Mouse (Mus musculus): Measurements from ENCODE around the gene Wdhd1.

Wdhd1 gene

DNA sequence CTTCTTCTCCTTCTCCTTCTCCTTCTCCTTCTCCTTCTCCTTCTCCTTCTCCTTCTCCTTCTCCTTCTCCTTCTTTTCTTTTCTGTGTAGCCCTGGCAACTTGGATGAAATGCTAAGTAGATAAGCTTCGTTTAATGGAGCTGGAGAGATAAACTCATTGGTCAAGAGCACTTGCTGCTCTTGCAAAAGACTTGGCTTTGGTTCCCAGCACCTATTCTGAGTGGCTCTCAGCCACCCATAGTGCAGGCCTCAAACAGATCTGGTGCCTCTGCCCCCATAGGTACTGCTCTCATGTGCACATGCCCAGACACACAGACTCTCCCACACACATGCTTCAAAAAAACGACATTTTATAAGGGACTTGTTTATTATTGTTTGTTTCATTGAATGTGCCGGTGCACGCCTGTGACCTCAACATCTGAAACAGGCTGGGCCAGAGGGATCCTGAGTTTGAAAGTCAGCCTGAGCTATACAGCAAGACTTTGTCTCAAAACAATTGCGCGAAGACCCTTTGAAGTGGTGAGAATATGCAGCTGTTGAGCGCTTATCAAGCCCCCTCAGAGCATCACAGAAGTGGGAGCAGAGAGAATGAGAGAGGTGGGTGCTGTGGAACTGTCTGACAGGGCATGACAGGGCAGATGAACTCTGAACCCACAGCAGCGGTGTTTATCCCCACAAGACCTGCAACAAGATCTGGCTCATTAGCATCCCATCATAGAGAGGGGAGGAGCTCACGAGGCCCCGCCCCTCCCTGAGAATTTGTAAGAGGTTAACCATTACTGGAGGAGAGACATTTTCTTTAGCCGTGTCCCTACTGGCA lies 53.8 kb downstream of the Wdhd1 start:
- DNase-seq (ENCODE audit: low read depth, low spot score), result peak; percentile 15

DNA sequence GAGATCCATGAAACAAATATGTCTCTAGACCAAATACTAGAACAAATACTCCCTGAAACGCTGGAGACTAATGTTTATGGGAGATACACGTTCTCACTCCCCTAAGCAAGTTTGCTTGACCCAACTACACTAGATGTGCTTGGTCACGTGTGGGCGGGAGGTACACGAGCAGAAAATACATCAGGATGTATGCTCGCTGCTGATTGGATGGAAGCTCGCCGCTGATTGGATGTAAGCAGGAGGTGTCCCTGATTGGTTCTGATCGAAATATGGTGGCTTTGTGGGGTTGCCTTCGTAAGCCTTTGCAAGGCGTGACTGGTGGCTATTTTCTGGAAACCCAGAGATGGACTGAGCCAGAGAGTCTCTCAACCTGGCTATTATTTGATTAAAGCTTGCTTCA lies 55.1 kb downstream of the Wdhd1 start:
- no peak for DNase-seq (ENCODE audit: low read depth, low spot score)

DNA sequence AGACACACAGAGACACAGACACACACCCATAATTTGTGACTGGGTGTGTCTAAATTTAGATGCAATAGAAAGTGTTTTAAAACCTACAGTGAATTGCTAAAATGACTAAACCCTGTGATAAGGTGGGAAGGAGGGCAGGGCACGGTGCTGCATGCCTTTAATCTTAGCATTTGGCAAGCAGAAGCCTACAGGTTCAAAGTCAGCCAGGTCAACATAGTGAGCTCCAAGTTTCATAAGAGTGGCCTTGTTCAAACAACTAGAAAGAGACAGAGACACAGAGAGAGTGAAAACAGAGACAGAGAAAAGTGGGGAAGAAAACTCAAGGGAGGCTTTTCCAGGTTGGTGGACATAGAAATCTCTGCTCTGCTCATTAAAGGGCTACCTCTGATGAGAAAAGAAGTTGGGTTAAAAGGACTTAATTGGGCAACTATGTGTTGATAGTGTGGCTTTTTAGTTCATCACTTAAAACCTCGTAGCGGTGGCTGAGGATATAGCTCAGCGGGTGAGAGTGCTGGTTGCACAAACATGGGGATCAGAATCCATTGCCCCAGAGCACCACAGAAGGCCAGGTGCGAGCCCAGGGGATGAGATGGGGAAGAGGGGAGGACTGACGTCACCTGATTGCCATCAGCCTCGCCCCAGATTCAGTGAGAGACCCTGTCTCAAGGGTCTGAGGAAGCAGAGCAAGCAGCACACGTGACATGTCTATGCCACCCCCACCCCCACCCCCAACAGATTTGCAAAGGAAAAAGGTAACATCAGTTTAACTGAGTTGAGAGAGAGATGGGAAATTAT lies 56.2 kb downstream of the Wdhd1 start:
- no peak for DNase-seq (ENCODE audit: low read depth, low spot score)

DNA sequence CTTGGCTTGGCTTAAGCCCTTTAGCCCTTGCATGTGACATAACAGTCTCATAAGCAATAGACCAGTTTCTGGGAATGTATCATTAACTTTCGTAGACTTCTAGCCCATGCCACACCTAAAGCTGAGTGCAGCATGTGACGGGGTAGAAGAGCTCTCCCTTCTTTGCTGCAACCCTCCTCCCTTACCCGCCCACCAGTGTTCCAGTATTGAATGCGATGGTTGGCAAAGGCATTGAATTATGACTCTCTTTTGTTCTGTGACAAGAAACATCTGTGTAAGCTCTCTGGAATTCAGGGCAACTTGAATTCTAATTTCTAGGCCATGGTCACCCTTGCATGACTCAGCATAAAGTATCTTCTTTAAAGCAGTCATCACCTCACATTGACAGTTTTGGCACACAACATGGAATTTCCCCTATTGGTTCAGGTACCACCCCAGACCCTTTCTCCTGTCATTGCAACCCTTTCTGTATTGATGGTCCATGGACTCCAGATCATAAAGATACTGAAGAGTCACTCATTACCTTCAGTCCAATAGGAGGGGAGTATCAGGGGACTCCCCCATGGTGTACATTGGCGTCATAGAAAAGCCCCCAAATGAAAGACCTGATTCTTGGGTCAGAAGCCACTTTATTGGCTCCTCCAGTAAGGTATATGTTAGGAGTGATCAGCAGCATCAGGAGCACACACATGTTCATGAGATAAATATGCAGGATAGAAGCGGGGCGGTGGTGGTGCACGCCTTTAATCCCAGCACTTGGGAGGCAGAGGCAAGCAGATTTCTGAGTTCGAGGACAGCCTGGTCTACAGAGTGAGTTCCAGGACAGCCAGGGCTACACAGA lies 57.7 kb downstream of the Wdhd1 start:
- no peak for DNase-seq (ENCODE audit: low read depth, low spot score)

DNA sequence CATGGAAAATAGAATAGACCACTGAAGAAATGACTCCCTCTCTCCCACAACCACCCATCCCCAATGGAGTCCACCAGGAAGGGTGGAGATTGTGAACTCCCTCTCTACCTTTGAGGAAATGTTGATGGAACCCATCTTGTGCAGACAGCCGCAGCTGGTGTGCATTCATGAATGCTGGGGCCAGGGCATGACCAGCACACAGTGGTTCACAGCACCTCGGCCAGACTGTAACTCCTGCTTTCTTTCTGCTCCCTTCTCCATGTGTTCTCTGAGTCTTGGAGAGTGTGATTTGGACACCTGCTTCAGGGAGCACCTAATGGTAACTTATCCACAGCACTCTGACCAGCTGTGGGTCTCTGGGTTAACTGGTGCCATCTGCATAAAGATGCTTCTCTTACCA lies 60.1 kb downstream of the Wdhd1 start:
- DNase-seq (ENCODE audit: low read depth, low spot score), result no peak

DNA sequence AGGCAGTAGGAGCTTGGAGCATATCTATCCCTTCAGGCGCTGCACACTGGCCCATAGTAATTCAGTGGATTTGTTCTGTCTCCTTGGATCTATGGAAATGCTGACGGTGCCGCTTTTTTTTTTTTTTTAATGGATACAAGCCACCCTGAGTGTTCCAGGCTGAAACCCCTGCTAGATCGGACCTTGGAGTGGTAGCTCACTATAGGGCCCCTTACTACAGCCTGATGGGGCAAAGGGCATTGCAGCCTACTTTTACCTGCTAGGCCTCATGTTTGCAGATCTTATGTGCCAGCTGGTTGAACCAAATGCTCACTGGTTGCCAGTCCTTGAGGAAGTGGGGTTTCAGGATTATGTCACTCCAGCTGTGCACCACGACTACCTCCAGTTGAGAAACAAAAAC lies 62.3 kb downstream of the Wdhd1 start:
- no peak for DNase-seq (ENCODE audit: low read depth, low spot score)

DNA sequence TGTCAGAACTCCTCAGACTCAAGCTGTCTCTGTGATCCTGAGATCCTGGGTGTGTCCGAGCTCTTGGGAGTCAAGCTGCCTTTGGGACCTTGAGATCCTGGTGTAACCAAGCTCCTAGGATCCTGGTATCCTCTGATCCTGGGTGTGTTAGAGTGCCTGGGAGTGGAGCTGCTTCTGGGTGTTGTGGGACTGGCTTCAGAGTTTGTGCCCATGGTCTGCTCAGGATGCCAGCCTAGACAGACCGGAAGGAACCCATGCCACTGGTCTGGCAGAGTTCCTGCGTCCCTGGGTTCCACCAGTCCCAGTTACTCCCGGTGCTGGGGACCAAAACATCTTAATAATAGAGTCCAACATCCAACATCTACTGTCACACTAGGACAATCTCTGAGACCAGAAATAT lies 63.4 kb downstream of the Wdhd1 start:
- no peak for DNase-seq (ENCODE audit: low read depth, low spot score)

DNA sequence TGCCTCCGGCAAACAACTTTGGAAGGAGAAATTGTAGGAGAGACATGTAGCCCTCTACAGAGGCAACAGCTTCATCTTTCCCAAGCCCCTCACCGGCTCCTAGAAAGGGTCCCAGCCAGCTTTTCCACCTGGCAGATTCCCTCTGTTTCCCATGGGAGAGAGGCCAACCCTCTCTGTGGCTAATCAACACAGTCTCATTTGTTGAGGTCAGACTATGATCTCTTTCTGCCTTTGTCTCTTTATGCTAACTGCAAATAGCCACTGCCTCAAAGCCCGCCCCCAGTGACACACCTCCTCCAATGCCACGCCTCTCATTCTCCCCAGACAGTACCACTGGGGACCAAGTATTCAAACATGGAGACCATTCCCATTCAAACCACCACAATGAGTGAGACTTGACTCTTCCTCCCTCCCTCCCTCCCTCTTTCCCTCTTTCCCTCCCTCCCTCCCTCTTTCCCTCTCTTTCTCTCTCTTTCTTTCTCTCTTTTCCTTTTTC lies 66.9 kb downstream of the Wdhd1 start:
- DNase-seq (ENCODE audit: low read depth, low spot score), result no peak

DNA sequence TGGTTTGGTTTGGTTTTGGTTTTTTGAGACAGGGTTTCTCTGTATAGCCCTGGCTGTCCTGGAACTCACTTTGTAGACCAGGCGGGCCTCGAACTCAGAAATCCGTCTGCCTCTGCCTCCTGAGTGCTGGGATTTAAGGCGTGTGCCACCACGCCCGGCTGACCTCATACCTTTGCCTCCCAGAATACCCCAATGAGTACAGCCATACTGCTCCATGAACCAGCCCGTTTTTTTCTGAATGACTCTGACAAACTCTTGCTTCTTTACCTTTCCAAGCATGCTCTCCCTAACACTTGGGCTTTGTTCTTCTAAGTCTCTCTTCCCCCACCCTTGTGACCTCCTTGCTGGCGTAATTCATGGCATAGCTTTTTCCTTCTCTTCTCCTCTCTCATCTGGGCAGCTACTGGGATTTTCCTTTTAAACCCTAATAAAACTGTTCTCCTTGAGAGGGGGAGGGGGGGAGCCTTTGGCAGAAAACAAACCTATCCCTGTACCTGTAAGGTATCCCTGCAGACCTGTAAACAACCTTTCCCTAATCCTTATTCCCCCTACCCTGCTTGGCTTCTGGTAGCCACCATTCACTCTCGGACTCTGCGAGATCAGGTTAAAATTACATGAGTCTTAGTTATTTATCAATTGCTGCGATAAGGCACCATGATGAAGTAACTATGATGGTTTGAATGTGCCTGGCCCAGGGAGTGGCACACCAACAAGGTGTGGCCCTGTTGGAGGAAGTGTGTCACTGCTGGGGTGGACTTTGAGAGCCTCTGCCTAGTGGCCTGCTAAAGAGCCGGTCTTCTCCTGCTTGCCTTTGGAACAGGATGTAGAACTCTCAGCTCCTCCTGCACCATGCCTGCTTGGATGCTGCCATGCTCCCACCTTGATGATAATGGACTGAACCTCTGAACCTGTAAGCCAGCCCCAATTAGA lies 67.8 kb downstream of the Wdhd1 start:
- DNase-seq (ENCODE audit: low read depth, low spot score), result no peak

DNA sequence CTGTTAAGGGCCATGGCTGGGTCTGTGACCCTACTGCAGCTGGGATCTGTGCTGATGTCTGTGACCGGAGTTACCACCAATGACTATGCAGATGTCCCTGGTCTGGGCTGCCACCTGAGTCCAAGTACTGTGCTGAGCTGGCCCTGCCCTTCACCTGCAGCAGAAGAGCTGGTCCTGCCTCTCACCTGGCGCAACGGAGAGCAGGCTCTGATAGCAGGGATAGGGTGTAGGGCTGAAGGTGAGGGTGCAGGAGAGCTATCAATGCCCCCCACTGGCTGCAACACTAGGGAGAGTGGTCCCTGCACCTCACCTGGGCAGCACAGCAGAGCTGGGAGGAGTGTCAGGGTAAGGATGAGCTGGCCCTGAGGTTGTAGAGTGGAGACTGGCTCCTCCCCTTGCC lies 70.1 kb downstream of the Wdhd1 start:
- DNase-seq (ENCODE audit: low read depth, low spot score), result no peak

DNA sequence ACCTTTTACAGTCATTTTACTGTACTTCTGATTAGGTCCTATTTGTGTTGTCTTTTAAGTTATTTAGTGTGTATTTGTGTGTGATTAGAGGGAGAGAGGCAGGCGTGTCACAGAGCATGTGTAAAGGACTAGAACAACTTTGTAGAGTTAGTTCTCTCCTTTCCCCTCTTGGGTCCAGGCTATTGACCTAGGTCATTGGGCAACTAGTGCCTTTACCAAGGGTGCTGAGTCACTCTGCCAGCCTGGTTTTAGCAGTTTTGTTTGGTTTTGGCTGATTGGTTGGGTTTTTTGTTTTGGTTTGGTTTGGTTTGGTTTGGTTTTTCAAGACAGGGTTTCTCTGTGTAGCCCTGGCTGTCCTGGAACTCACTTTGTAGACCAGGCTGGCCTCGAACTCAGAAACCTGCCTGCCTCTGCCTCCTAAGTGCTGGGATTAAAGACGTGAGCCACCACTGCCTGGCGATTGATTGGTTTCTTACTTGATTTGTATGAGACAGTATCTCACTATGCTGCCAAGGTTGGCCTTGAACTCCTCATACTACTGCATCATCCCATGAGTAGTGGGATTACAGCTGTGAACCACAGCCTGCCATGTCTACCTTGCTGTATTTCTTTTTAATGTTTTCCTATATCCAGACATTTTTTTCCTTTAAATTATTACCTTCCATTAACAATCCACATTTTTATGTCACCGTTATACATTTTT lies 71.2 kb downstream of the Wdhd1 start:
- DNase-seq (ENCODE audit: low read depth, low spot score), result no peak

DNA sequence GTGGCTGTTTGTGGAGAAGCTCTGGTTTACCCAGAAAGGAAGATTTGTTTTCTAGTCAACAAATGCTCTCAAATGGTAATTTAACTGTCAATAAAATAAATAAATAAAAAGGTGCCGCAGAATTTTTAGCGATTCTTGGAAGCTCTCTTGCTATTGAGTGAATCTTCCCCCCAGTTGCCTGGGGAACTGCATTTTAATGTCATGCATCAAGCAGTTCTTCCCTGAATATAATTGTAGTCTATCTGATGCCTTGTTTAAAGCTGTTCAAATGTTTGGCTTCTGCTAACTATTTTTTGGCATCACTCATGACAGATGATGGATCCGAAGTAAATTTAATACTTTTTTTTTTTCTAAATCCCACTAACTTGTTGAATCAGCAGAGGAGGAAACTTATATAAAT lies 79.3 kb downstream of the Wdhd1 start:
- DNase-seq (ENCODE audit: low read depth, low spot score), result no peak

DNA sequence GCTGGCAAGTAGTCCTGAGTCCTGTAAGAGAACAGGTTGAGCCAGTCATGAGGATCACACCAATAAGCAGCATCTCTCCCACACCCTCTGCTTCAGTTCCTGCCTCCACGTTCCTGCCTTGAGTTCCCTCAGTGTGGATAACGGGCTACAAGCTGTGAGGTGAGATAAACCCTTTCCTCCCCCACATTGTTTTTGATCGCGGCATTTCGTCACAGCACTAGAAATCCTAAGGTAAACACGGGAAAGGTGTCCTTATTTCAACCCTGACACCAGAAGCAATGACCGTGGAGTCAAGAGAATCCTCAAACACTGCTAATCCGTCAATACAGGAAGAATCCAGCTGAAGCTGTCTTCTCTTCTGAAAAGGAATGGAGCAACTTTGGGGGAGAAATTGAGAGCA lies 79.9 kb downstream of the Wdhd1 start:
- no peak for DNase-seq (ENCODE audit: low read depth, low spot score)

DNA sequence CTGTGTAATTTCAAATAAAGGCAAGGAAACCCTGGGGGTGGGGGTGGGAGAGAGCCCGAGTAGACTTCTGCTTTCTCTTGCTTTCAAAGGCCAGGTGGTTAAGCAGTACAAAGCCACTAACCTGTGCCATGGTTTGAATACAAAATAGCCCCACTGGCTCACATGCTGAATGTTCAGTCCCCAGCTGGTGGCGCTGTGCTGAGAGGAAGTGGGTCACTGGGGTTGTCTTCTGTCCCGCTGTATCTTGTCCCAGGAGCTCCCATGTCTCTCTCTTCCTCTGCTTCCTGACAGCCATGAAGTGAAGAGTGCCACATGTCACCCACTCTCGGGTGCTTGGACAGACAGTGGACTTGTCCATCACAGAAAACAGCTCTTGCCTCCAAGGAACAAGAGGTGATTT lies 82.6 kb downstream of the Wdhd1 start:
- DNase-seq (ENCODE audit: low read depth, low spot score), result peak; percentile 50

DNA sequence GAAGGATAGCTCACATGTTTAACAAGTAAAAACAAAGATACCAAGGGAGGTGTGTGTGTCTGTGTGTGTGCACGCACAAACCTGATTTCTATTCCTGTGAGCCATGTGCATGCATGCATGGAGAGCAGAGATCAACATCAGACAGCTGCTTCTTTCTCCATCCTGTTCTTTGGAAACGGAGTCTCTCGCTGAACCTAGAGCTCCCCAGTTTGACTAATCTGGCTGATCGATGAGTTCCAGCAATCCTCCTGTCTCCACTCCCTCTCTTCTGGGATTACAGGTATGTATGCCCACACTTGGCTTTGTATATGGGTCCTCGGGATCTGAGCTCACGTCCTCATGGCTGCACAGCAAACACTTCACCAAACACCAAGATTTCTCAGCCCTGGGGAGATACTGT lies 83.2 kb downstream of the Wdhd1 start:
- no peak for DNase-seq (ENCODE audit: low read depth, low spot score)

DNA sequence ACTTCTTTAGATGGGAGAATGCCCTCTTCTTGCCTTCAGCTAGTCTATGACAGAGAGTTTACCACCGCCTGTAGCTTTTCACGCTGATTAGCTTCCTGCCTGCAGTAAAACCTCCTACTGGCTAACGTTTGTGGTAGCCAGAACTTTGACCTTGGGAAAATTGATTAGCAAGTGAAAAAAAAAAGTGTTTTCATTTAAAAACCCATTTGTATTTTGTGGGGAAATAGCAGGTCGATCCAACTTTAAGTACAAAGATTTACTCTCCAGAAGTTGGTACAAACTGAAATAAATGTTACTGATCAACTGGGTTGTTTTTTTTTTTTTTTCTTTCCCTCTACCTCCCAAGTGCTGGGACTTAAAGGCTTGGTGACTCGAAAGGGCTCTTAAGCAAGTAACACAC lies 84.8 kb downstream of the Wdhd1 start:
- DNase-seq (ENCODE audit: low read depth, low spot score), result no peak

Data from CD4-positive helper T cell, adult 2 months (primary cell).